Mouse (Mus musculus): ENCODE measurements around the gene Hnrnpm. TPM values are rescaled to one million over a fixed set of nuclear protein-coding genes. Genes with fewer than 3 reads are reported as not detected.

Hnrnpm gene
- polyA plus RNA-seq, 1 experiment from 2014 or later, result 161 TPM

- Histone ChIP-seq H3K9me3 (ENCODE audit: control insufficient read depth, low read length) (no peaks in the 10 kb centered on the region), H3K4me1 (replicated peaks; ENCODE audit: control insufficient read depth, insufficient read depth, low read length) (no peaks in the 10 kb centered on the region), H3K9ac (no peak within 1 kb of the TSS), H3K36me3 (replicated peaks; ENCODE audit: control insufficient read depth, insufficient read depth) (peaks cover 46% of the 10 kb centered on the region), H3K4me2 (replicated peaks) (no peak within 1 kb of the TSS), H3K4me3 (replicated peaks; ENCODE audit: low read length) (no peak within 1 kb of the TSS), H3K27ac (no peak within 1 kb of the TSS), H3K27me3 (ENCODE audit: control insufficient read depth, insufficient read depth, low read length) (no peaks in the 10 kb centered on the region)
- no peak for ATAC-seq (ENCODE audit: low FRiP score)
- DNase-seq (ENCODE audit: low spot score), result no peak
- 90% methylated on average over 4 of the region's 4 CpGs for WGBS
Measured at GRCm38 (mm10) chr17:33637516-33638276, 49.0 kb downstream of the Hnrnpm start, which contains the start of gene Pram1. TSS of gene Pram1 (plus strand) at chr17:33638056.

GRCm38 (mm10) chr17:33637038-33637437, 49.6 kb downstream of the Hnrnpm start:
- no peak overlapping the region for H3K4me3 ChIP-seq (replicated peaks; ENCODE audit: low read length)
- ATAC-seq (ENCODE audit: low FRiP score) (no peak), DNase-seq (ENCODE audit: low spot score) (no peak)
- no peaks in the 10 kb centered on the region for H3K9me3 ChIP-seq (ENCODE audit: control insufficient read depth, low read length)
- H3K27ac ChIP-seq, result no peak overlapping the region
- H3K36me3 ChIP-seq (replicated peaks; ENCODE audit: control insufficient read depth, insufficient read depth), result peaks cover 46% of the 10 kb centered on the region
- no peak overlapping the region for H3K9ac ChIP-seq
- H3K4me2 ChIP-seq (replicated peaks), result no peak overlapping the region
- 86% methylated on average over 2 of the region's 2 CpGs for WGBS
- no peaks in the 10 kb centered on the region for H3K27me3 ChIP-seq (ENCODE audit: control insufficient read depth, insufficient read depth, low read length)
- no peaks in the 10 kb centered on the region for H3K4me1 ChIP-seq (replicated peaks; ENCODE audit: control insufficient read depth, insufficient read depth, low read length)

GRCm38 (mm10) chr17:33631796-33632195, 54.9 kb downstream of the Hnrnpm start:
- Histone ChIP-seq H3K9me3 (ENCODE audit: control insufficient read depth, low read length) (no peaks in the 10 kb centered on the region), H3K4me1 (replicated peaks; ENCODE audit: control insufficient read depth, insufficient read depth, low read length) (peaks cover 21% of the 10 kb centered on the region), H3K4me2 (replicated peaks) (no peak overlapping the region), H3K27me3 (ENCODE audit: control insufficient read depth, insufficient read depth, low read length) (no peaks in the 10 kb centered on the region), H3K36me3 (replicated peaks; ENCODE audit: control insufficient read depth, insufficient read depth) (peaks cover 28% of the 10 kb centered on the region), H3K9ac (no peak overlapping the region), H3K4me3 (replicated peaks; ENCODE audit: low read length) (no peak overlapping the region), H3K27ac (no peak overlapping the region)
- ATAC-seq (ENCODE audit: low FRiP score) (no peak), DNase-seq (ENCODE audit: low spot score) (no peak)
- WGBS, result 77% methylated on average over 5 of the region's 5 CpGs

GRCm38 (mm10) chr17:33631236-33631635, 55.4 kb downstream of the Hnrnpm start:
- no peak overlapping the region for H3K27ac ChIP-seq
- H3K9ac ChIP-seq, result no peak overlapping the region
- ATAC-seq (ENCODE audit: low FRiP score) (no peak), DNase-seq (ENCODE audit: low spot score) (no peak)
- H3K4me1 ChIP-seq (replicated peaks; ENCODE audit: control insufficient read depth, insufficient read depth, low read length), result peaks cover 21% of the 10 kb centered on the region
- 95% methylated on average over 9 of the region's 9 CpGs for WGBS
- H3K9me3 ChIP-seq (ENCODE audit: control insufficient read depth, low read length), result no peaks in the 10 kb centered on the region
- H3K4me2 ChIP-seq (replicated peaks), result no peak overlapping the region
- no peak overlapping the region for H3K4me3 ChIP-seq (replicated peaks; ENCODE audit: low read length)
- peaks cover 28% of the 10 kb centered on the region for H3K36me3 ChIP-seq (replicated peaks; ENCODE audit: control insufficient read depth, insufficient read depth)
- no peaks in the 10 kb centered on the region for H3K27me3 ChIP-seq (ENCODE audit: control insufficient read depth, insufficient read depth, low read length)

- Histone ChIP-seq H3K27ac (no peak overlapping the region), H3K27me3 (ENCODE audit: control insufficient read depth, insufficient read depth, low read length) (no peaks in the 10 kb centered on the region), H3K4me2 (replicated peaks) (peak overlapping the region; percentile 89), H3K9me3 (ENCODE audit: control insufficient read depth, low read length) (no peaks in the 10 kb centered on the region), H3K4me3 (replicated peaks; ENCODE audit: low read length) (no peak overlapping the region), H3K9ac (no peak overlapping the region), H3K4me1 (replicated peaks; ENCODE audit: control insufficient read depth, insufficient read depth, low read length) (peaks cover 21% of the 10 kb centered on the region), H3K36me3 (replicated peaks; ENCODE audit: control insufficient read depth, insufficient read depth) (peaks cover 24% of the 10 kb centered on the region)
- ATAC-seq (ENCODE audit: low FRiP score) (no peak), DNase-seq (ENCODE audit: low spot score) (no peak)
- WGBS, result 85% methylated on average over 13 of the region's 13 CpGs
Measured at GRCm38 (mm10) chr17:33630171-33630895, 56.3 kb downstream of the Hnrnpm start.

- ATAC-seq (ENCODE audit: low FRiP score) (peak; percentile 22), DNase-seq (ENCODE audit: low spot score) (no peak)
- WGBS, result 74% methylated on average over 12 of the region's 12 CpGs
Measured at GRCm38 (mm10) chr17:33629487-33630125, 57.1 kb downstream of the Hnrnpm start.

GRCm38 (mm10) chr17:33628621-33629486, 57.8 kb downstream of the Hnrnpm start, which contains the start of gene Zfp414:
TSS of gene Zfp414 (plus strand) at chr17:33629090.
- H3K4me3 ChIP-seq (replicated peaks; ENCODE audit: low read length), result peak within 1 kb of the TSS; percentile 55
- no peaks in the 10 kb centered on the region for H3K9me3 ChIP-seq (ENCODE audit: control insufficient read depth, low read length)
- peak within 1 kb of the TSS; percentile 89 for H3K4me2 ChIP-seq (replicated peaks)
- H3K36me3 ChIP-seq (replicated peaks; ENCODE audit: control insufficient read depth, insufficient read depth), result peaks cover 24% of the 10 kb centered on the region
- no peaks in the 10 kb centered on the region for H3K27me3 ChIP-seq (ENCODE audit: control insufficient read depth, insufficient read depth, low read length)
- peak; percentile 95 for ATAC-seq (ENCODE audit: low FRiP score)
- WGBS, result 2% methylated on average over 34 of the region's 35 CpGs
- peaks cover 21% of the 10 kb centered on the region for H3K4me1 ChIP-seq (replicated peaks; ENCODE audit: control insufficient read depth, insufficient read depth, low read length)
- H3K9ac ChIP-seq, result peak within 1 kb of the TSS; percentile 77
- peak; percentile 96 for DNase-seq (ENCODE audit: low spot score)
- peak within 1 kb of the TSS; percentile 94 for H3K27ac ChIP-seq

More at GRCm38 (mm10) chr17:33629487-33630125, 57.1 kb downstream of the Hnrnpm start:
- Histone ChIP-seq H3K27ac (peak overlapping the region; percentile 94), H3K36me3 (replicated peaks; ENCODE audit: control insufficient read depth, insufficient read depth) (peaks cover 24% of the 10 kb centered on the region), H3K4me1 (replicated peaks; ENCODE audit: control insufficient read depth, insufficient read depth, low read length) (peaks cover 21% of the 10 kb centered on the region), H3K4me3 (replicated peaks; ENCODE audit: low read length) (peak overlapping the region; percentile 55), H3K9me3 (ENCODE audit: control insufficient read depth, low read length) (no peaks in the 10 kb centered on the region), H3K9ac (peak overlapping the region; percentile 77), H3K4me2 (replicated peaks) (peak overlapping the region; percentile 89), H3K27me3 (ENCODE audit: control insufficient read depth, insufficient read depth, low read length) (no peaks in the 10 kb centered on the region)

GRCm38 (mm10) chr17:33627281-33627680, 59.4 kb downstream of the Hnrnpm start:
- H3K4me2 ChIP-seq (replicated peaks), result no peak overlapping the region
- H3K27ac ChIP-seq, result no peak overlapping the region
- DNase-seq (ENCODE audit: low spot score) (peak; percentile 5), ATAC-seq (ENCODE audit: low FRiP score) (no peak)
- 91% methylated on average over 3 of the region's 3 CpGs for WGBS
- H3K4me1 ChIP-seq (replicated peaks; ENCODE audit: control insufficient read depth, insufficient read depth, low read length), result peaks cover 21% of the 10 kb centered on the region
- H3K27me3 ChIP-seq (ENCODE audit: control insufficient read depth, insufficient read depth, low read length), result no peaks in the 10 kb centered on the region
- H3K9ac ChIP-seq, result no peak overlapping the region
- no peaks in the 10 kb centered on the region for H3K9me3 ChIP-seq (ENCODE audit: control insufficient read depth, low read length)
- no peak overlapping the region for H3K4me3 ChIP-seq (replicated peaks; ENCODE audit: low read length)
- H3K36me3 ChIP-seq (replicated peaks; ENCODE audit: control insufficient read depth, insufficient read depth), result peaks cover 16% of the 10 kb centered on the region

All from hindbrain, embryonic 14.5 days (tissue).